ENCODE assay signal across 20 mouse cellular contexts in the genomic region with DNA sequence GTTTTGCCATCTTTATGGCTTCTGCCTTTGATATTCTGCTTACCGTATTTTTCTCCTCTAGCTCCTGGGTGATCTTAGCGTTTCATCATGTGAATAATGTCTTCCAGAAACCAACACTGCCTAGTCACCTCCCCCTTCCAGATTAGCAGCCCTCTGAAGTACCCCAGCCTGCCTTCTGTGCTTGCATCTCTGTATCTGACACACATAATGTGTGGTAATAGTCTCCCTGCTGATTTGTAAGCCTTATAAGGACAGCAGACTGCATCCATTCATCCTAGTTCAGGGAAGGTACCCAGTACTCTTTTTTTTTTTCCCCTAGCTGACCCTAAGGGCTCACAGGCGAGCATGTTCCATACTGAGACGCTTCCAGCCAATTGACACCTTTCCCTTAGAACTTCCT.
DNase-seq lines count a peak whose midpoint lies in the region; ATAC-seq and TF ChIP-seq lines count a peak whose summit lies in the region.
"Had no signal": no experiment of that assay in that cellular context is flagged by ENCODE, and none has a peak within 500 bp of the region (broad histone marks: within the 10 kb centered on the region; RNA-seq: fewer than 3 reads in every experiment).

No protein-coding gene starts in this region.

- no peaks in the 10 kb centered on the region for H3K9me3 ChIP-seq in forebrain, embryonic 14.5 days (replicated peaks; ENCODE audit: control insufficient read depth, low read length)
- no peaks in the 10 kb centered on the region for H3K9me3 ChIP-seq in forebrain, postnatal 0 days (ENCODE audit: low read length)
- H3K9me3 ChIP-seq in intestine, embryonic 14.5 days (ENCODE audit: control insufficient read depth, low read length) = no peaks in the 10 kb centered on the region
- no peaks in the 10 kb centered on the region for H3K9me3 ChIP-seq in intestine, postnatal 0 days (ENCODE audit: control insufficient read depth)
- H3K9me3 ChIP-seq in lung, postnatal 0 days (ENCODE audit: low read length) = no peaks in the 10 kb centered on the region
- H3K9me3 ChIP-seq in limb, embryonic 10.5 days (replicated peaks) = no peaks in the 10 kb centered on the region
- H3K9me3 ChIP-seq: forebrain, embryonic 15.5 days; neural tube, embryonic 13.5 days; stomach, embryonic 15.5 days had no signal

- H3K4me3 ChIP-seq in forebrain, embryonic 14.5 days (ENCODE audit: low read depth, low read length) = no peak overlapping the region
- H3K4me3 ChIP-seq in forebrain, postnatal 0 days (ENCODE audit: low read depth, low read length) = no peak overlapping the region
- H3K4me3 ChIP-seq in intestine, embryonic 14.5 days (ENCODE audit: low read depth, low read length) = no peak overlapping the region
- H3K4me3 ChIP-seq in intestine, postnatal 0 days (ENCODE audit: low read depth, low read length) = no peak overlapping the region
- H3K4me3 ChIP-seq in lung, postnatal 0 days (ENCODE audit: low read depth, low read length) = no peak overlapping the region
- H3K4me3 ChIP-seq in limb, embryonic 10.5 days = no peak overlapping the region
- H3K4me3 ChIP-seq: forebrain, embryonic 15.5 days; myocyte; neural tube, embryonic 13.5 days; stomach, embryonic 15.5 days had no signal

- no peak overlapping the region for H3K9ac ChIP-seq in forebrain, embryonic 14.5 days (ENCODE audit: low read length)
- no peak overlapping the region for H3K9ac ChIP-seq in forebrain, postnatal 0 days
- no peak overlapping the region for H3K9ac ChIP-seq in intestine, embryonic 14.5 days (ENCODE audit: low read length)
- H3K9ac ChIP-seq in intestine, postnatal 0 days (ENCODE audit: low read depth, low read length) = no peak overlapping the region
- no peak overlapping the region for H3K9ac ChIP-seq in lung, postnatal 0 days (replicated peaks; ENCODE audit: low read depth)
- H3K9ac ChIP-seq: forebrain, embryonic 15.5 days; neural tube, embryonic 13.5 days; stomach, embryonic 15.5 days had no signal

- no peak for ATAC-seq in forebrain, embryonic 14.5 days
- ATAC-seq in forebrain, postnatal 0 days = no peak
- ATAC-seq in intestine, embryonic 14.5 days (replicated peaks; ENCODE audit: low FRiP score, low TSS enrichment, low read depth) = no peak
- no peak for ATAC-seq in intestine, postnatal 0 days
- ATAC-seq in lung, postnatal 0 days = peak; percentile 52
- ATAC-seq: forebrain, embryonic 15.5 days; midbrain, embryonic 16.5 days had no signal

- WGBS in forebrain, embryonic 14.5 days = 60% methylated on average over 4 of the region's 4 CpGs
- 54% methylated on average over 4 of the region's 4 CpGs for WGBS in forebrain, postnatal 0 days
- WGBS in intestine, embryonic 14.5 days = 23% methylated on average over 4 of the region's 4 CpGs
- WGBS in intestine, postnatal 0 days = 61% methylated on average over 4 of the region's 4 CpGs
- 32% methylated on average over 4 of the region's 4 CpGs for WGBS in lung, postnatal 0 days
- WGBS in limb, embryonic 10.5 days = 6% methylated on average over 4 of the region's 4 CpGs

- H3K4me1 ChIP-seq in forebrain, embryonic 14.5 days (ENCODE audit: control insufficient read depth, insufficient read depth, low read length) = 0 out of 2 replicates have a peak, but pooled peaks cover 3% of the 10 kb centered on the region
- H3K4me1 ChIP-seq in forebrain, postnatal 0 days (ENCODE audit: insufficient read depth) = 0 out of 2 replicates have a peak, but pooled peaks cover 3% of the 10 kb centered on the region
- H3K4me1 ChIP-seq in intestine, embryonic 14.5 days (replicated peaks; ENCODE audit: control insufficient read depth, insufficient read depth, low read length) = peaks cover 20% of the 10 kb centered on the region
- 0 out of 2 replicates have a peak, but pooled peaks cover 3% of the 10 kb centered on the region for H3K4me1 ChIP-seq in intestine, postnatal 0 days (replicated peaks; ENCODE audit: control insufficient read depth, insufficient read depth, low read length)
- H3K4me1 ChIP-seq in lung, postnatal 0 days (ENCODE audit: insufficient read depth, low read depth, low read length) = no peaks in the 10 kb centered on the region
- H3K4me1 ChIP-seq in limb, embryonic 10.5 days = peaks cover 73% of the 10 kb centered on the region
- H3K4me1 ChIP-seq: forebrain, embryonic 15.5 days; stomach, embryonic 15.5 days had no signal

- no peak for TF ChIP-seq EP300 in lung, postnatal 0 days (IDR thresholded peaks at IDR 0.05)

- DNase-seq in forebrain, embryonic 14.5 days (ENCODE audit: low spot score) = peak; percentile 22
- DNase-seq in forebrain, postnatal 0 days = no peak
- no peak for DNase-seq in intestine, embryonic 14.5 days (ENCODE audit: low spot score)
- DNase-seq in lung, postnatal 0 days (ENCODE audit: low spot score) = peak; percentile 59
- DNase-seq in lung, postnatal 14 days = no peak
- no peak for DNase-seq in limb, embryonic 10.5 days (ENCODE audit: low spot score)
- DNase-seq in retina, embryonic 14.5 days (ENCODE audit: low spot score) = no peak
- DNase-seq: adrenal gland, postnatal 14 days; cerebellum, adult 9-10 months; gastrocnemius, postnatal 10 days; heart, adult 11 months; kidney, adult 9 months; lung, postnatal 4 days; thymus, postnatal 25 days had no signal

- no peaks in the 10 kb centered on the region for H3K27me3 ChIP-seq in forebrain, embryonic 14.5 days (replicated peaks; ENCODE audit: control insufficient read depth, insufficient read depth, low read length)
- H3K27me3 ChIP-seq in forebrain, postnatal 0 days (ENCODE audit: insufficient read depth, low read length) = no peaks in the 10 kb centered on the region
- H3K27me3 ChIP-seq in intestine, embryonic 14.5 days (replicated peaks; ENCODE audit: control insufficient read depth, insufficient read depth, low read length) = no peaks in the 10 kb centered on the region
- no peaks in the 10 kb centered on the region for H3K27me3 ChIP-seq in intestine, postnatal 0 days (replicated peaks; ENCODE audit: control insufficient read depth, insufficient read depth, low read length)
- no peaks in the 10 kb centered on the region for H3K27me3 ChIP-seq in lung, postnatal 0 days (replicated peaks; ENCODE audit: insufficient read depth, low read length)
- H3K27me3 ChIP-seq in limb, embryonic 10.5 days (ENCODE audit: low read depth, poor library complexity, severe bottlenecking) = no peaks in the 10 kb centered on the region
- H3K27me3 ChIP-seq: forebrain, embryonic 15.5 days; neural tube, embryonic 13.5 days; stomach, embryonic 15.5 days had no signal

- no peaks in the 10 kb centered on the region for H3K36me3 ChIP-seq in forebrain, embryonic 14.5 days (ENCODE audit: control insufficient read depth, insufficient read depth, low read length)
- H3K36me3 ChIP-seq in forebrain, postnatal 0 days (ENCODE audit: insufficient read depth) = no peaks in the 10 kb centered on the region
- no peaks in the 10 kb centered on the region for H3K36me3 ChIP-seq in intestine, embryonic 14.5 days (ENCODE audit: control insufficient read depth, insufficient read depth, low read length)
- H3K36me3 ChIP-seq in intestine, postnatal 0 days (ENCODE audit: control insufficient read depth, insufficient read depth) = no peaks in the 10 kb centered on the region
- H3K36me3 ChIP-seq in lung, postnatal 0 days (ENCODE audit: insufficient read depth, low read length) = no peaks in the 10 kb centered on the region
- no peaks in the 10 kb centered on the region for H3K36me3 ChIP-seq in limb, embryonic 10.5 days
- H3K36me3 ChIP-seq: forebrain, embryonic 15.5 days; neural tube, embryonic 13.5 days; stomach, embryonic 15.5 days had no signal

- TF ChIP-seq CTCF in forebrain, postnatal 0 days (IDR thresholded peaks at IDR 0.05; ENCODE audit: low read depth) = no peak
- TF ChIP-seq CTCF in intestine, postnatal 0 days (IDR thresholded peaks at IDR 0.05; ENCODE audit: low read depth) = no peak
- TF ChIP-seq CTCF in lung, postnatal 0 days (IDR thresholded peaks at IDR 0.05) = no peak

- H3K27ac ChIP-seq in forebrain, embryonic 14.5 days (ENCODE audit: low read depth, low read length) = no peak overlapping the region
- H3K27ac ChIP-seq in forebrain, postnatal 0 days (ENCODE audit: low read depth, low read length) = no peak overlapping the region
- peak overlapping the region; percentile 19; the same call in 1 of the 2 replicates for H3K27ac ChIP-seq in intestine, embryonic 14.5 days (ENCODE audit: low read depth)
- H3K27ac ChIP-seq in intestine, postnatal 0 days (ENCODE audit: low read depth, low read length) = no peak overlapping the region
- H3K27ac ChIP-seq in lung, postnatal 0 days (ENCODE audit: low read length) = no peak overlapping the region
- peak overlapping the region; percentile 64 for H3K27ac ChIP-seq in limb, embryonic 10.5 days
- H3K27ac ChIP-seq: forebrain, embryonic 15.5 days; neural tube, embryonic 13.5 days; stomach, embryonic 15.5 days had no signal

- no peak overlapping the region for H3K4me2 ChIP-seq in forebrain, embryonic 14.5 days (ENCODE audit: low read length)
- H3K4me2 ChIP-seq in forebrain, postnatal 0 days (ENCODE audit: low read depth) = no peak overlapping the region
- H3K4me2 ChIP-seq in intestine, embryonic 14.5 days (ENCODE audit: low read length) = no peak overlapping the region
- H3K4me2 ChIP-seq in intestine, postnatal 0 days (replicated peaks; ENCODE audit: low read depth) = no peak overlapping the region
- H3K4me2 ChIP-seq in lung, postnatal 0 days (replicated peaks; ENCODE audit: low read depth, low read length) = no peak overlapping the region
- H3K4me2 ChIP-seq: forebrain, embryonic 15.5 days; neural tube, embryonic 13.5 days; stomach, embryonic 15.5 days had no signal

Comparison
In these comparisons a context has a peak if more than half of its experiments do, and no peak if none do; other contexts are left out.
1. DNase-seq: peak in forebrain, embryonic 14.5 days (single experiment) and lung, postnatal 0 days (single experiment); none in forebrain, postnatal 0 days (single experiment), intestine, embryonic 14.5 days (single experiment), lung, postnatal 14 days (single experiment), limb, embryonic 10.5 days (single experiment) and retina, embryonic 14.5 days (single experiment).
2. H3K27ac ChIP-seq: peak in intestine, embryonic 14.5 days (single experiment) and limb, embryonic 10.5 days (single experiment); none in forebrain, embryonic 14.5 days (single experiment), forebrain, postnatal 0 days (single experiment), intestine, postnatal 0 days (single experiment) and lung, postnatal 0 days (single experiment).